Mouse (Mus musculus) CD8-positive naive resting alpha-beta T cell, adult 2 months (primary cell): ENCODE measurements around the gene Mastl.

Source experiments
- DNase-seq, 2 experiments: peaks; one replicate each; pipeline ENCODE4 v3.0.0; 2022; ENCODE audit warnings: low read depth in 2 of 2, low spot score in 2 of 2

Mastl gene

DNA sequence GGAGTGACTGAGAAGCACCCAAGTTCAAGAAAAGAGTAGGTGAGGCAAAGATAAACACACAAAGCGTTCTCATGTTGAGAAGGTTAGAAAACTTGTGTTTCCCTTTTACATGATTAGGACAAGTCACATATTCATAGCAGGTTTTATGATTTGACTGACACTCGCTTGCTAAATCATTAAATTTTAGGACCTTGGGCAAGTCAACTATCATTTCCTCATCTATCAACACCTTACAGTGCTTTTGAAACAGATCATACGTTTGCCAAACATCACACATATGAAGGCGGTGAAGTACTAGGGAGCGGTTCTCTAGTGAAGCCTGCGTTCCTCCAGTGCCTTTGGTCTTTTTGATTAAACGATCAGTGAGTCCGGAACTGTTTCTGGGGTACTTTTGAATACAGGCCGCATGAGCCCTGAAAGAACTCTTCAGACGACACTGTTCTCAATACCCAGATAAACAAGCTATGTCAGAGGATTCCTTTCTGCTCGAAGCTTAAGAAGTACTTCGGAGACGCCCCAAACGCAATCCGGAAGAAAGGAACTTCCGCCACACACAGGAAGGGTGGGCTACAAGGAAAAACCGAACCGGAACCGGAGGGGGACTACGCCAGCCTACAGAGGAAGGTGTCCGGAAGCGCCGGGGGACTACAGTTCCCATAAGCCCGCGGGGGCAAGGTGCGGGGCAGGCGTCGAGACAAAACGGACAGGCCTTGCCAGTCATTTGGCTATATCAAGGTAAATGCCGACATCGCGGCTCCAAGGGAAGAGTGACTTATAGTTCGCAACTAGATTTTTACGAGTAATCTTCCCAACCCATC lies 88.1 kb downstream of the Mastl start, which contains the start of gene Acbd5:
TSS of gene Acbd5 (plus strand) at position 616 of the 818 bp plus-strand sequence.
- DNase-seq, result peak; percentile 95 to 96
